In genomic region chr15:25796353-25796752, GRCm38 (mm10) we compare ENCODE assay signal across 9 mouse cellular contexts. TPM values are rescaled to one million over a fixed set of nuclear protein-coding genes. Genes with fewer than 3 reads are reported as not detected.
DNase-seq lines count a peak whose midpoint lies in the region; TF ChIP-seq lines count a peak whose summit lies in the region.
"Had no signal": no experiment of that assay in that cellular context is flagged by ENCODE, and none has a peak within 500 bp of the region (broad histone marks: within the 10 kb centered on the region; RNA-seq: fewer than 3 reads in every experiment).

No protein-coding gene starts in this region.

- no peak for TF ChIP-seq POLR2A in ES-Bruce4 (IDR thresholded peaks at IDR 0.05; ENCODE audit: insufficient read depth, low read length)

- no peak overlapping the region for H3K4me3 ChIP-seq in left cerebral cortex, adult 2 months
- H3K4me3 ChIP-seq in ES-Bruce4 (ENCODE audit: low read depth, low read length): no peak overlapping the region

- no peak overlapping the region for H3K9ac ChIP-seq in ES-Bruce4 (ENCODE audit: low read depth, poor library complexity, severe bottlenecking)

- peaks cover 88% of the 10 kb centered on the region for H3K36me3 ChIP-seq in ES-Bruce4 (ENCODE audit: control insufficient read depth, insufficient read depth, low read length, poor library complexity, severe bottlenecking)

- TF ChIP-seq EP300 in ES-Bruce4 (IDR thresholded peaks at IDR 0.05; ENCODE audit: insufficient read depth, low read depth, low read length): no peak

- no peak for DNase-seq in left cerebral cortex, adult 2 months (ENCODE audit: extremely low spot score in 1 of 2, low spot score in 2 of 2)
- no peak for DNase-seq in left cerebral cortex, postnatal 36 days (ENCODE audit: low spot score in 2 of 2)
- DNase-seq in c-Kit-positive CD71-negative TER-119-negative erythroid progenitor cells, embryonic 14.5 days (ENCODE audit: low read depth): peak; percentile 50
- DNase-seq in mesoderm, embryonic 11.5 days (ENCODE audit: low read depth, low spot score): peak; percentile 64
- no peak for DNase-seq in frontal cortex, postnatal 36 days (ENCODE audit: low spot score in 2 of 2)
- DNase-seq in layer of hippocampus, adult 11-12 months (ENCODE audit: low spot score): no peak
- DNase-seq in spleen, postnatal 14 days (ENCODE audit: low spot score in 2 of 2): no peak

- H3K27me3 ChIP-seq in ES-Bruce4 (ENCODE audit: control insufficient read depth, insufficient read depth, low read length, poor library complexity, severe bottlenecking): no peaks in the 10 kb centered on the region

- TF ChIP-seq CTCF in left cerebral cortex, adult 2 months (IDR thresholded peaks at IDR 0.05): peak; percentile 68
- TF ChIP-seq CTCF in ES-Bruce4 (IDR thresholded peaks at IDR 0.05; ENCODE audit: low read depth, low read length): peak; percentile 89

- H3K4me1 ChIP-seq in ES-Bruce4 (ENCODE audit: control insufficient read depth, insufficient read depth, low read length): no peaks in the 10 kb centered on the region

- intact Hi-C loops in left cerebral cortex, adult 2 months (cut with DNase I): loop anchor here (10.0 kb wide), 1 partner anchor 372 kb away; no protein-coding TSS in a partner anchor
- intact Hi-C loops in left cerebral cortex, postnatal 36 days (cut with DNase I): no loop called here

- no peak overlapping the region for H3K27ac ChIP-seq in left cerebral cortex, adult 2 months
- no peak overlapping the region for H3K27ac ChIP-seq in ES-Bruce4 (ENCODE audit: insufficient read depth, low read length)
- H3K27ac ChIP-seq: macrophage had no signal

- no peaks in the 10 kb centered on the region for H3K9me3 ChIP-seq in ES-Bruce4 (replicated peaks; ENCODE audit: control insufficient read depth, insufficient read depth, low read length, poor library complexity, severe bottlenecking)

RNA-seq across cellular contexts. Expression of gene Retreg1, which starts 46.6 kb away (rescaled TPM):
- 10 to 100 TPM; 32.8 to 32.9 TPM for total RNA-seq in left cerebral cortex, adult 2 months (2021)
- total RNA-seq in left cerebral cortex, postnatal 36 days (2021): 10 to 100 TPM; 32.2 to 34.2 TPM
- polyA plus RNA-seq in ES-Bruce4 (2011; ENCODE audit: insufficient read depth, insufficient read length, low read depth, missing spikeins): 15.2 and 16.5 TPM in 2 replicates

Comparison
In these comparisons a context has a peak if more than half of its experiments do, and no peak if none do; other contexts are left out.
1. DNase-seq: peak in c-Kit-positive CD71-negative TER-119-negative erythroid progenitor cells, embryonic 14.5 days (single experiment) and mesoderm, embryonic 11.5 days (single experiment); none in left cerebral cortex, adult 2 months (0 of 2), left cerebral cortex, postnatal 36 days (0 of 2), frontal cortex, postnatal 36 days (0 of 2), layer of hippocampus, adult 11-12 months (single experiment) and spleen, postnatal 14 days (0 of 2).